Mouse (Mus musculus) spleen, postnatal 4 days (tissue): ENCODE data around the gene Adap1.

Experiments
- DNase-seq, 2 experiments: peaks; one replicate each; pipeline ENCODE4 v3.0.0; 2022; ENCODE audit warnings: low spot score in 2 of 2

The Adap1 gene

DNA sequence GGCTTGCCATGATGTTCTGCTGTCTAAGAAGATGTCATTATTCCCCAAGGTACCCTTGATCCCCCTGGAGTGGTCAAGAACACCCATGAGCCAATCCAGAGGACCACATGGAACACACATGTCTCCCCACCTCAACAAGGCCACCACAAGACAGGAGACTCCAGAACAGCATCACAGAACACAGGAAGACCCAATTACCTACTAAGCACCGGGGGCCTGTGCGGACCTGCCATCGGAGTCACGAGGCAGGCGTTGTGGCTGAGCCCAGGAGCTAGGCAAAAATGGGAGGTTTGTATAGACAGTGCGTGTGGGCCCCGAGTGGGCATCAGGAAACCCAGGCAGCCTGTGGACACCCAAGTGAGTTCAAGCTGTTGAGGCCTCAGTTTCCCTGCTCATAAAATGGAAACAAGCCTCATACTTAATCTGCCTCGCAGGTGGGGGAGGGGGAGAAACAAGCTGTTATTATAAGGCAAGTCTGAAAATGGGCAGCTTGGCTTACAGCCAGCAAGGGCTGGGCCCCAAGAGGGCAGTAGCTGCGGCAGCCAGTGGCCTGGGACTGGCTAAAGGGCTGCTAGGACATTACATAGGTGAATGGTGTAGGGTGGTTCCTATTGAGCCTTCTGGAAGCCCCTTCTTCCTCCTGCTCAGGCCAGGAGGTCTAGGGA, 2.0 kb downstream of the Adap1 start:
- no peak for DNase-seq

DNA sequence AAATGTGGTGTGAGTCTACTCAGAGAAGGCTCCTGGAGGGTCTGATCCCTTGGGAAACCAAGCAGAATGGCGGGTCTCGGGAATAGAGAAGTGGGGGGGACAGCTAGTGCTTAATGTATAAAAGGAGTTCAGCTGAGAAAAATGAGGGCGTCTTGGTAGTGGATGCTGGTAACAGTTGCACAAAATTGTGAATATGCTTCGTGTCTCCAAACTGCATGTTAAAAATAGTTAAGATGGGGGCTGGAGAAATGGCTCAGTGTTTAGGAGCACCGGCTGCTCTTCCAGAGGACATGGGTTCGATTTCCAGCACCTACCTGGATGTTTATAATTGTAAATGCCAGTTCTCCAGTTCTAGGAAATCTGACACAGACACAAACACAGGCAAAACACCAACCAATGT, 4.1 kb downstream of the Adap1 start:
- no peak for DNase-seq

DNA sequence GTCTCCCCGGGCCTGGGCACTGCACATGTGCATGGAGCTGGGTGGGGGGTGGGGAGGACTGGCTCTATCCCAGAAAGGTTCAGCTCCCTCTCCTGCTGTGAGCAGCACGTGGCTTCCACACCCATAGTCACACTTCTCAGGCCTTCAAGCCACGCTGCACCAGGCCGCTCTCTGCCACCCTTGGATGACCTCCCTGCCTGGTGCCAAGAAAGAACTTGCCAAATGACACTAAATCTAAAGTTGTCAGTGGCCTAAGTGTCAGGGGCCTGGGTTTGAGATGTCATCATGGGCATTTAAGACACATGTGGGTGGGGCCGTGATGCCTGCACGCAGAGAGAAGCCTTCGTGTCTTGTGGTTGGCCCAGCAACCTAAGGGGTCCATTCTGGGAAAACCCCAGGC, 5.0 kb downstream of the Adap1 start:
- DNase-seq = no peak

DNA sequence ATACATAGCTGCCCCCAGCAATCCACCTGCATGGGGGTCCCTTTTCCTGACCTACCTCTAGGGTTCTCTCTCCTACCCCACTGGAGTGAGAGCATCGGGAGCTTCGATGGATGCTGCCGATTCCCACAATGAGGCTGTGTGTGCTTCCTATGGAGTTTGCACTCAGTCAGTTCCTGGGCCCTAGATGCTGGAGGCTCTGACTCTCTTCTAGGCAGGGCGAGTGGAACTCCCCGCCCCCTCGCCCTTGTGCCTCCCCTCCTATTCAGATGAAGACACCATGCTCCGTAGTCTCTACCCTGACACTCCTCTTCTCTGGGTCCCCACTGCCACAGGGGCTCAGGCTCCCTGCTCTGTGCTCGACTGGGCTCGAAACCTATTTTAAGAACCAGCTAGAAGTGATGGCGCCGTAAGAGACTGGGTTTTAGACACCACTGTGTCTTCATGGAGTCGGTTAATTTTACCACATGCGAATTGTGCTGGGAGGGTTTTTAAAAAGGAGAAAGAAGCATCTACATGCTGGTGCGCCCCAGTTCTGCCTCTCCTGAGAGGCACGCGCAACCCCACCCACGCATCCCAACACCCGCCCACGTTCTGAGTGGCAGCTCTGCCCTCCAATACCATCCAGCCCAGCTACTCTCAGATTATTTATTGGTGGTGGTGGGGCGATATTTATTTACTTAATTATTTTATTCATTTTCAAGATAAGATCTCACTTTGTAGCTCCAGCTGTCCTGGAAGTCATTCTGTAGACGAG, 7.5 kb downstream of the Adap1 start:
- no peak for DNase-seq

DNA sequence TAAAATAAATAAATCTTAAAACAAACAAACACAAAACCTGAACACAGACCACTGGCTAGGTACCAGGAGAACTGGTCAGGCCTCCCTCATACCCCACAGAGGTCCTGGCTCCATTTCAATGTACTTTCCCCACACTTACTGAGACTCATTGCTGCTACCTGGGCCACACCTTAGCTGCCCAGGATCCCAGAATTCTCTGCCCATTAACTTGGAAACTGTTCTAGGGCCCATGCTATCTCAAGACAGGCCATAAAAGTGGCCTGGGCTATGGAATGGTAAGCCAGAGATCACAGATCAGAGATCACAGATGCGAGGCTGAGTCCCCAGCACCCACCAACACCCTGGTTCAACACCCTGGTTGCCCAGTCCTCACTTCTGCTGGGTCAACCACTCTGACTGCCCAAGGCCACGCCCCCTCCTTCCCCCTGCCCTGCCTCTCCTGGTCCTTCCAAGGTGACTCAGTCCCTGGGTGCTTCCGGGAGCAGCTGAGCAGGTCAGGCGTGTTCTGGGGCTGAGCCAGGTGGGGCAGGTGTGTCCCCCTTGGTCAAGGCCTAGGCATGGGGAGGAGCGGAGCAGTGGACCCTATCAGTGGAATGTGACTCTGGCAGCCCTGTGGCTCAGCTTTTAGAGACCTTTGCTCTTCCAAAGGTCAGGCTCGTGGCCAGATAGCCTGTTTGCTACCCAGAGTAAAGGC, 8.3 kb downstream of the Adap1 start:
- DNase-seq = no peak

DNA sequence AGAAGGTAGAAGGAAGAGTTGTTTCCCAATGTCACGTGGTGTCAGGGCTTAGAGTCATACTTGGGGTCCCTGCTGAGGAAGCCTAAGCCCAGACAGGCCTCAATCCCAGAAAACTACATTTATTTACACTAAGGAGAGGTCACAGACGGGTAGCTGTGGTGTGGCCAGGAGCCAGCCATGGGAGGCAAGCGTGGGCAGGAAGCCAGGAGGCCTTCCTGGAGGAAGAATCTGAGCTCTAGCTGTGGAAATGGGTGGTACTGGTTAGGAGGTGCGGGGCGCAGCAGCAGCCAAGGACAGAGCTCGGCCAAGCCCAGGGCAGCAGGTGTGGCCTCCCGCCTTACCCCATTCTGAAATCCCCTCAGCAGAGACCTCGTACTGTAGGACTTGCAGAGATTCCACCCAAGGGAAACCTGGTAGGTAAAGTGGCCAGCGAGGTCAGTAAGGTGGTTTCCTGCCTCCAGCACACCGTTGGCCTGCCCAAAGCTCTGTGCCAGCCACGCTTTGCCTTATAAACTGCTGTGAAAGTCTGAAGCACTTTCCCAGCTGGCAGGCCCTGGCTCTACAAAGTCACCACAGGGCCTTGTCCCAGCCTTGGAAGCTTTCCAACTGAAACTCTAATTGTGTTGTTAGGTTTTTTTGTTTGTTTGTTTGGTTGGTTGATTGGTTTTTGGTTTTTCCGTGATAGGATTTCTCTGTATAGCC, 10.3 kb downstream of the Adap1 start:
- no peak for DNase-seq

DNA sequence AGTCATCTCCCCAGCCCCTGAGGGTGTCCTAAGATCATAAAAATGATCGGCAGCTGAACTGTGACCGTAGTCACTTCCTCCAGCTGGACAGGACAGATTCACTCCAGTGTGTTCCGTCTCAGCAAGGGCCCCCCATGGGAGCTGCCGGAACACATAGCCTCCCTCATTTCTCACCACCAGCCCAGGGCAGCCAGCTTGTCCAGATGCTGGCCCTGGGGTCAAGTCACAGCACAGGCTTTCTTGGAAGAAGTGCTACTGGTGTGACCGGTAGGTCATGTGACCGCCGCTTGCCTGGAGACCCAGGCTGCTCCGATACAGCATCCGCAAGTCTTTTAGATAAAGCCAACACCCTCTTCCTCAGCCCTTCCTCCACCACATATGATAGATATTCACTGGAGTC, 11.9 kb downstream of the Adap1 start:
- no peak for DNase-seq

DNA sequence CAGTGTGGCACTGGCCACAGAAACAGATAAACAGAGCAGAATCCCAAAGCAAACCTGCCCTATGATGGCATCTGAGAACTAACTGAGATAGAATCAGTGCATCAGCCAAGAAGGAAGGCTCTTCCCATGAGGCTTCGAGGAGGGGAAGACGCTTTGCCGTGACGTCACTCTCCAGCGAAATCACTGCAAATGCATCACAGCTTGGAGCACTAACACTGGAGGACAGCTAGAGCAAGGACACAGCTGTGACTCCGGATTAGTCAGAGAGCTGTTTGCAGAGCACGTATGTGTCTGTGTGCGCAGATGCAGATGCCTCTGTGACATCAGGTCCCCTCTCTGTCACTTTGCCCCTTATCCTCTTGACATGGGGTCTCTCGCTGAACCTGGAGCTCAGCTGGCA, 13.6 kb downstream of the Adap1 start:
- DNase-seq = no peak

DNA sequence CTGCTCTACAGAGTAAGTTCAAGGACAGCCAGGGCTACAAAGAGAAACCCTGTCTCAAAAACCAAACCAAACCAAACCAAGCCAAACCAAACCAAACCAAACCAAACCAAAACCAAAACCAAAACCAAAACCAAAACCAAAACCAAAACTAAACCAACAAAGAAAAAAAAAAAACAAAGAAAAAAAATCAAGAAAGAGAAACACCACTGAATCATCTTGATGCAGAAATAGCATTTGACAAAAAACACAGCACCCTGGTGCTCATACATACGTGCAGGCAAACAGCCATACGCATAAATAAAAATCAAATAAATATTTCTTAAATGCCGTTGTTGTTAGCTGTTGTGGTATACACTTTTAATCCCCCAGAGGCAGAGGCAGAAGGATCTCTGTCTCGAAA, 14.9 kb downstream of the Adap1 start:
- no peak for DNase-seq

DNA sequence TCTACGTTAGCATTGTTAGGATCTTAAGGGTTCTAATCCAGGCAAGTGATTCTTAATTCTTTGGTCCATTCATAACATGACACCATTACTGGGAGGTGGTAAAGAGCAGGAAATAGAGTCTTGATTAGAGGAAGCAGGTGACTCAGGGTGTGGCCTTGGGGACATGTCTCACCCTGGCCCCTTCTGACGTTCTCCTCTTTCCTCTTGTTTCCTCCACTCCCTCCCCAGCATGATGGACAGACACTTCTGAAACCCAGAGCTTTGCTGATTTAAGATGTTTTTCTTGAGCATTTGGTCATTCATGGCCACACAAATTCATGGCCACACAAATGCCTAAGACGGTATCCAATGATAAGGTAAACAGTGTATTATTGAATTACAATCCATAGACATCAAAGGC, 15.5 kb downstream of the Adap1 start:
- no peak for DNase-seq

DNA sequence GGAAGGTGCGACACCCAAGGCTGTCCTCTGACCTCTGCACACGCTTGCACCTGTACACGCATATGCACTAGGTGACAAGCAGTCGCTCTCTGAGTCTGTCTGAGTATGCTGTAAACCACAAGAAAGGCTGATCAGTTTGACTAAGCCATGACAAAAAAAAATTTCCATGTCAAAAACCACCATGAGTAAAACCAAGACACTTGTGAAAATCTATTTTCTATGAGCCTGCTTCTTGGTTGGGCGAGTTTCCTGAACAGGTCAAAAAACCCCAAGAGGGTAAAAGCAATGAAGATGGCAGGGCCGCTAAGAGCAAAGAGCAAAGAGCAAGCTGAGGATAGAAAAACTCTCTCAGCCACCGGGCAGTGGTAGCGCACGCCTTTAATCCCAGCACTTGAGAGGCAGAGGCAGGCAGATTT, 21.8 kb downstream of the Adap1 start:
- DNase-seq = no peak

DNA sequence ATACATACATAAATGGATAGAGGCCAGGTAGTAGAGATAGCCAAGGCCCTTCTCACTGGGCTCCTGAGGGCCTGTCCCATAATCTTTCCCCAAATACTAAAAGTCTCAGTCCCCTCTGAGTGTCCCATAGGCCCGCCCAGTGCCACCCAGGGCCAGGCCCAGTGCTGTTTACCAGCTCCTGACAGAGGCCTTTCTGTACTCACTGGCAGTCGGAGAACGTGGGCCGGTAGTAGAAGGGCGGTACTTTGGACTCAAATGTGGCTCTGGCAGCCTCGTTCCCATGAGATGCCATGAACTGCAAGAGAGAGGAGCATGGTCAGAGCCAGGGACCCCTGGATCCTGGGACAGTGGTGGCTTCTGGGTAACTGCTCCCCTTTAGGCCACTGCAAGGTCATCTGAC, 23.3 kb downstream of the Adap1 start:
- no peak for DNase-seq

DNA sequence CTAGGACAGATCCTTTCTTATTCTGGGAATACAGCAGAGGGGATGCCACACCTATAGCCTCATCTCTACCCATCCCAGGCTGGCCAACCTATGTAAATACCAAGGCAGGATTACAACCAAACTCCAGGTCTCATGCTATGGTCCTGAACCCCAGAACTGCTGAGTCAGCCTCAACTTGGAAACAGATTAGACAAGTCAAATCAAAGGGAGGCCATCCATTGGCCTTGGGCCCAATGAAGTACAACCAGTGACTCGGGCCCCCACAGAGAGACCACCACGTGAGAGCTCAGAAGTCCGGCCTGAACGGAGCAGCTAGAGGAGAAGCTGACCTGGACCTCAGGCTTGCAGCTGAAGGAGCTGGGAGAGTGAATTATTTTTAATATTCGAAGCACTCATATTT, 27.7 kb downstream of the Adap1 start:
- DNase-seq = no peak

DNA sequence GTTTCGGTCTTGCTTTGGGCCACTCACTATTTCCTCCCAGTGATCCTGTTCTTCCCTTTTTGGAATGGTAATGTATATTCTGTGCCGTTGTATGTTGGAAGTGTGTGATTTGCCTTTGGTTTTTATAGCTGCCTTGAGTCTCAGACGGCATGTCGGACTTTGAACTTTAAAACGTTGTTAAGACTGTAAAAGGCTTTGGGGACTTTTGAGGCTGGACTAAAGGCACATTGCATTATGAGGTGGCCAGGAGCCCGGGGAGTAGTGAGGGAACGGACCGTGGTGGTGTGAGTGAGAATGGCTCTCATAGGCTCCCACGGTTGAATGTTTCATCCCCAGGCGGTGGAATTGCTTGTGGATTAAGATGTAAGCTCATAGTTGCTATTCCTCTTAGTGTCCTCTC, 28.3 kb downstream of the Adap1 start:
- DNase-seq = no peak

DNA sequence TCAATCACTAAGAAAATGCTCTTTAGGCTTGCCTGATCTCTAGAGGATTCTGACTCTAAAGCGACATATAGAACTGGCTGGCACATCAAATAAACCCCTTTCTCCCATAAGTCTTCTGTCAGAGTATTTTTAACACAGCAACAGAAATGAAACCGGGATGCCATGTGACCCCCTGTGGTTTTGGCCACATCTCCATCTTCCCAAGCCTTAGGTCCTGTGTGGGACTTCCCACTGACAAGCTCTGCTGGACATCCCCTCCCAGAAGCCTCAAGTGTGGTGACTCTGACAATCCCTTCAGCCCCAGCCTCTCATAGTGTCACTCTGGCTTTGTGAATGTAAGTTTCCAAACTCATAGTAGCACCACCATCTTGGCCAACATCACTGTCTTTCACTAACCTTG, 31.3 kb downstream of the Adap1 start:
- no peak for DNase-seq

DNA sequence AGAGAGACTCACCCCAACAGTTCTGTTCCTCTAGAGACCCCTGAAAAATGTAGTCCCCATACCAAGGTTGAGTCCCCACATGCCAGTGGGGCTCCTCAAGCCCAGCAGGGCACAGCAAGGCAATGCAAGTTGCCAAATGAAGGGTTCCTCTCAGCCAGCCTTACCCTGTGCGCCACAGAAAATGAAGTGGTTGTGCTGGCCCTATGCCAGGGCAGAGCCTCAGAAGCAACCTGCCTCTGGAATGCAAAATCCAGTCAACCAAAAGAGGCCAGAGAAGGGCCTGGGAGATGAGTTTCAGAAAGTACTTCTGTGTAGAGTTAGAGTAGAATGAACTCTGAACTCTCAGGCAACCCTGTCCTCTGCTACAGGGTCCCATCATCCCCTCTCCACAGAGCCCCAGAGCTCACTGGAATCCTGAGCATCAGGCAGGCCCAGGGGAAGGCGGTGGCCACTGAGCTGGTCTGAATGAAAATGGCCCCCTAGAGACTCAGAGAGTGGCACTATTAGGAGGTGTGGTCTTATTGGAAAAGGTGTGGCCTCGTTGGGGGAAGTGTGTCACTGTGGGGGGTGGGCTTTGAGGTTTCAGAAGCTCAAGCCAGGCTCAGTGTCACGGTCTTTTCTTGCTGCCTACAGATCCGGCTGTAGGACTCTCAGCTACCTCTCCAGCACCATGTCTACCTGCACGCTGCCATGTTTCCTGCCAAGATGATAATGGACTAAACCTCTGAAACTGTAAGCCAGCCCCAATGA, 33.4 kb downstream of the Adap1 start:
- no peak for DNase-seq

DNA sequence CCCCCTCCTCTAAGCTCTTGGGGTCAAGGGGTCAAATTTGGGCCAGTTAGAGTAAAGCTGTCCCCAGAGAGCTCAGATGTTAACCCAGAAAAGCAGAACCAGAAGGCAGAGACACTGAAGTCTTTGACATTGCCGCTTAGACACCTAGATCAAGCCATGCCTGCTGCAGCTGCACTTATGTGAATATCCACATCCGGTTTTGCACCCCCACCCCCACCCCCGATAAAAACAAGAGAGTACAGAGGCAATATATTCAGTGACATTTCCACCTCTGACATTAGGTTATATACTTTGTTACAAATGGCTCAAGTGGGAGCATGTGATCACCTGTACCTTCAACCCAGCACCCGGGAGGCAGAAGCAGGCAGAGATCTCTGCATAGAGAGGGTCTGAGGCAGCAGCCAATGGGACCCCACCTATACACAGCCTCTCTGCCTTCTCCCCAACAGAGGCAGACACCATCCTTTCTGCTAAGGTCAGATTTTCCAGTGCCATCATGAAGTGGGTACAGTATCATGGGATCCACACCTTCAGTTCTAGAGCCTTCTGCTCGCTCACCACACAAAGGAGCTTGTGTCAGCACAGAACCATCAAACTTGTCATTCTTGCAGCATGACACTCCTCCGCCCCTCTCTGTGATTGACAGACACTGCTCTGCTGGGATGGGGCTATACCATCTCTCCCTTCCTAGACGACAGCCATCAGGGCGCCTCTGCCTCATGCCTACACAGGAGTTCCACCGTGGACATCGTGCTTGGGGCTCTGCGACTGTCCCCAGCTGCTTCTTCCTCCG, 34.8 kb downstream of the Adap1 start:
- DNase-seq = no peak

DNA sequence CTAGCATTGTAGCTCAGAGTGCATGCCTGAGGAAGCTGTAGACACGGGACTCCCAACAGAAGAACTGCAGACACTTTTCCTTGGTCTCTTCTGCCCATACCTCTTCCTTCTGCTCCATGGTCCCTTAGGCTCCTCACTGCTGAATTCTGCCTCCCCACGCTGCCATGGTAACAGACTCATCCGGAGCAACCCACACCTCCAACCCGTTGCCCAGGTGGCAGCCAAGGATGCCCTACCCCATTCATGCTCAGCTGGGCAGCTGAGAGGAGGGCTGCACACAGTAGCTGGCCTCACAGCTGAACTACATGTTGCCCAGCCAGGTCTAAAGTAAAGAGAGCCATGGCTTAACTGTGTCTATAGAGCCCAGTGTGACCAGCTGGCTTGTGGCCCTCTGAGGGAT, 36.8 kb downstream of the Adap1 start:
- no peak for DNase-seq

DNA sequence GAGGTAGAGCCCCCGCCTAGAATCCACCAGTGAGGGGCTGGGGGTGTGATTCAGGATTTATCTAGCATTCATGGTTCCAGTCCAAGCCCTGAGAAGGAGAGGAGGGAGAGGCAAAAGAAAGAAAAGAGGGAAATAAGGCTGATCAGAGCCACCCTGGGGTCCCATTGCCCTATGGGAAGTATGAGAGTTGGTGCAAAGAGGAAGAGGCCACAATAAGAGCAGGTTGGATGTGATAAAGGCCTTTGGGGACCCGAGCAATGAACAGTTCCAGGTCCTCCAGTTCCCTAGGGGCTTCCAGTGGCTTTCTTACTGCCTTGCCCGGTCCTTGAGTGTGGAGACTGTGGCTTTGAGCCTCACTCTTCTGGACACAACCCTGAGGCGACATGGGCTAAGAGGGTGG, 37.6 kb downstream of the Adap1 start:
- no peak for DNase-seq

DNA sequence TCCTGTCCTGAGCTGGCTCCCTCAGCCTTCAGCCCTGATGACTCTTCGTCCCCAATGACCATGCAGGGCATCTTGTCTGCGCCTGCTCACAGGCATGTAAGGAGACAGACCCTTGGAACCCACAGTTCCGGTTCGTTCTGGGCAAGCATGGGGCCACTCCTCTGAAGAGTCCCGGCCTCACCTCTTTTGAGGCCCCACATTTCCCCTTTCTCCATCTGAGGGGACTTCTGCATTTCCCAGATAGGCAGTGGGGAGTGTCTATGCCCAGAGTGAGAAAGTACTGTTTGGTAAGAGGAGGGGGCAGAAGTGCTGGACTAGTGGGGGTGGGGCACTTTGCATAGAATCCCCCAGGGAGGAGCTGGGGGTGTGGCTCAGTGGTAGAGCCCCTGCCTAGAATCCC, 38.3 kb downstream of the Adap1 start:
- DNase-seq = peak; percentile 45 to 63
